ENCODE assay signal across 13 mouse cellular contexts in the genomic region with DNA sequence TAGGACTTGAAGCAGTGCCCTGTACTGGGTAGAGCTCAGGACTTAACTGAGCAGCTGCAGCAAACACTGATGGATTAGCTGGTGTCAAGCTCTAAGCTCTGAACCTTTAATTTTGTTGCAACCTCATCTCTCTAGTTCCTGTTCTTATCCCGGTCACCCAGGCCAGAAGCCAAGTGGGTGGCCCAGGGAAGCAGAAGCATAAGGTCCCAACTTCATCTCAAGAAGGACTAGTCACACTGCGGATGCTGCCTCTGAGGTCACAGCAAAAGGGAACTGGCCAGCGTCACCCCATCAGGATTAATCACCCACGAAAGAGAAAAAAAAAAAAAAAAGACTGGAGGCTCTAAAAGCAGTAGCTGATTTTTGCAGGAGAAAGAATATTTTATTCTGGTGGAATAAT. TPM values are rescaled to one million over a fixed set of nuclear protein-coding genes. Genes with fewer than 3 reads are reported as not detected.
DNase-seq lines count a peak whose midpoint lies in the region; ATAC-seq and TF ChIP-seq lines count a peak whose summit lies in the region.
"Had no signal": no experiment of that assay in that cellular context is flagged by ENCODE, and none has a peak within 500 bp of the region (broad histone marks: within the 10 kb centered on the region; RNA-seq: fewer than 3 reads in every experiment).

No protein-coding gene starts in this region.

- WGBS in lung, postnatal 0 days = 37% methylated on average over 4 of the region's 4 CpGs

- intact Hi-C loops in heart, postnatal 36 days (cut with DNase I) = no loop called here

- no peak for TF ChIP-seq CTCF in lung, postnatal 0 days (IDR thresholded peaks at IDR 0.05)

- no peak overlapping the region for H3K4me2 ChIP-seq in lung, postnatal 0 days (replicated peaks; ENCODE audit: low read depth, low read length)
- H3K4me2 ChIP-seq: midbrain, embryonic 15.5 days; neural tube, embryonic 12.5 days had no signal

- no peak for ATAC-seq in lung, postnatal 0 days
- ATAC-seq in frontal cortex, adult (ENCODE audit: low TSS enrichment) = no peak
- ATAC-seq: inflammation-experienced regulatory T-cells, adult 6 months; midbrain, embryonic 15.5 days had no signal

- no peaks in the 10 kb centered on the region for H3K27me3 ChIP-seq in lung, postnatal 0 days (replicated peaks; ENCODE audit: insufficient read depth, low read length)
- H3K27me3 ChIP-seq: neural tube, embryonic 12.5 days had no signal

- no peaks in the 10 kb centered on the region for H3K36me3 ChIP-seq in lung, postnatal 0 days (ENCODE audit: insufficient read depth, low read length)
- H3K36me3 ChIP-seq: midbrain, embryonic 15.5 days; neural tube, embryonic 12.5 days had no signal

- TF ChIP-seq EP300 in lung, postnatal 0 days (IDR thresholded peaks at IDR 0.05) = no peak

- no peak overlapping the region for H3K9ac ChIP-seq in lung, postnatal 0 days (replicated peaks; ENCODE audit: low read depth)
- H3K9ac ChIP-seq: midbrain, embryonic 15.5 days; neural tube, embryonic 12.5 days had no signal

- no peak overlapping the region for H3K27ac ChIP-seq in lung, postnatal 0 days (ENCODE audit: low read length)
- H3K27ac ChIP-seq: midbrain, embryonic 15.5 days; neural tube, embryonic 12.5 days had no signal

- H3K4me3 ChIP-seq in lung, postnatal 0 days (ENCODE audit: low read depth, low read length) = no peak overlapping the region
- H3K4me3 ChIP-seq: erythroblast, embryonic 14.5 days; midbrain, embryonic 15.5 days; neural tube, embryonic 12.5 days had no signal

- H3K9me3 ChIP-seq in lung, postnatal 0 days (ENCODE audit: low read length) = 0 out of 2 replicates have a peak, but pooled peaks cover 3% of the 10 kb centered on the region
- H3K9me3 ChIP-seq: midbrain, embryonic 15.5 days; neural tube, embryonic 12.5 days had no signal

- peaks cover 12% of the 10 kb centered on the region for H3K4me1 ChIP-seq in lung, postnatal 0 days (ENCODE audit: insufficient read depth, low read depth, low read length)

- DNase-seq in adrenal gland, adult (ENCODE audit: inconsistent age in 2 of 2, low spot score in 1 of 2) = peak; percentile 74 to 84
- no peak for DNase-seq in adrenal gland, postnatal 4 days (ENCODE audit: low spot score in 2 of 2)
- peak; percentile 22 for DNase-seq in lung, postnatal 25 days (ENCODE audit: low spot score)
- no peak for DNase-seq in lung, postnatal 0 days (ENCODE audit: low spot score)
- peak; percentile 30 to 47 for DNase-seq in heart, postnatal 36 days
- DNase-seq in layer of hippocampus, adult 9-11 months = no peak
- DNase-seq in left cerebral cortex, adult 11 months (ENCODE audit: low spot score) = no peak
- DNase-seq: cerebellum, adult 2 months had no signal

RNA-seq across cellular contexts. Expression of a gene that starts 14.5 kb away (rescaled TPM):
- total RNA-seq in adrenal gland, postnatal 4 days (2021) = 10 to 100 TPM; 49.1 to 68.6 TPM
- polyA plus RNA-seq in lung, postnatal 0 days (2015; fragmentation: Nextera tagmentation; extraction: Ambion mirVana) = 26.1 and 28.5 TPM in 2 replicates
- 10 to 100 TPM; 31.9 to 38.4 TPM for total RNA-seq in heart, postnatal 36 days (2021)
- polyA plus RNA-seq: erythroblast, embryonic 14.5 days; inflammation-experienced regulatory T-cells, adult 6 months had no signal

Comparison
In these comparisons a context has a peak if more than half of its experiments do, and no peak if none do; other contexts are left out.
1. DNase-seq: peak in adrenal gland, adult (2 of 2), lung, postnatal 25 days (single experiment) and heart, postnatal 36 days (2 of 2); none in adrenal gland, postnatal 4 days (0 of 2), lung, postnatal 0 days (single experiment), layer of hippocampus, adult 9-11 months (single experiment) and left cerebral cortex, adult 11 months (single experiment).